In the genomic region with DNA sequence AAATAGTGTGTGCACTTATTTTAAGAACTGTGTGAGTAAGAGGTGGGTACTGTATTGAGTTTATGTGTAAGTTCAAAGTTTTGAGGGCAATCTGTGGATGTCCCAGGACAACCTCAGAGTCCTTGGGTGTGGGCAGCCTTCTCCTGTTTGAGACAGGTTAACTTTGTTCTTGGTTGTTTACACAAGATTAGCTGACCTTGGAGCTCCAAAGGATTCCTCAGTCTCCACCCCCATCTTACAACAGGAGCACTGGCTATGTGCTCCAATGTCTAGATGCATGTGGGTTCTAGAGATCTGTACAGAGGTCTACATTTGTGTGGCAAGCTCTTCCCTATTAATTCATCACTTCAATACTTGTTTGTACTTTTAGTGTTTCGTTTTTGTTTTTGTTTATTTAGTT, we compare ENCODE assay signal across 34 mouse cellular contexts. TPM values are rescaled to one million over a fixed set of nuclear protein-coding genes. Genes with fewer than 3 reads are reported as not detected.
DNase-seq lines count a peak whose midpoint lies in the region; ATAC-seq and TF ChIP-seq lines count a peak whose summit lies in the region.
"Had no signal": no experiment of that assay in that cellular context is flagged by ENCODE, and none has a peak within 500 bp of the region (broad histone marks: within the 10 kb centered on the region; RNA-seq: fewer than 3 reads in every experiment).

No protein-coding gene starts in this region.

- peak; percentile 7 for DNase-seq in liver, adult 2 months (ENCODE audit: extremely low read depth, low read depth, low spot score)
- DNase-seq in liver, postnatal 0 days = no peak
- DNase-seq in intestine, embryonic 14.5 days (ENCODE audit: low spot score) = no peak
- DNase-seq in stomach, postnatal 0 days (ENCODE audit: low spot score) = peak; percentile 17
- no peak for DNase-seq in midbrain, embryonic 14.5 days
- DNase-seq in cerebellum, postnatal 14 days = no peak
- no peak for DNase-seq in retina, embryonic 14.5 days (ENCODE audit: low spot score)
- DNase-seq: adrenal gland, adult 2 months; adrenal gland, postnatal 14 days; B cell, adult 2 months; cerebellum, adult 11 months; cerebellum, adult 8-10 months; cerebellum, postnatal 25 days; forebrain, postnatal 0 days; gastrocnemius, adult 2 months; gastrocnemius, postnatal 25 days; heart, adult 18-20 months; heart, postnatal 14 days; heart, postnatal 4 days had no signal

- no peaks in the 10 kb centered on the region for H3K9me3 ChIP-seq in liver, postnatal 0 days (ENCODE audit: low read length)
- no peaks in the 10 kb centered on the region for H3K9me3 ChIP-seq in intestine, embryonic 14.5 days (ENCODE audit: control insufficient read depth, low read length)
- no peaks in the 10 kb centered on the region for H3K9me3 ChIP-seq in intestine, postnatal 0 days (ENCODE audit: control insufficient read depth)
- H3K9me3 ChIP-seq in stomach, postnatal 0 days (ENCODE audit: control insufficient read depth, low read length) = no peaks in the 10 kb centered on the region
- H3K9me3 ChIP-seq in midbrain, embryonic 14.5 days (ENCODE audit: control insufficient read depth, low read length) = no peaks in the 10 kb centered on the region
- H3K9me3 ChIP-seq: embryonic facial prominence, embryonic 12.5 days; embryonic facial prominence, embryonic 15.5 days; heart, embryonic 12.5 days; heart, embryonic 15.5 days had no signal

- no peak overlapping the region for H3K9ac ChIP-seq in liver, adult 2 months (ENCODE audit: low read depth, low read length)
- no peak overlapping the region for H3K9ac ChIP-seq in liver, postnatal 0 days (replicated peaks)
- H3K9ac ChIP-seq in intestine, embryonic 14.5 days (ENCODE audit: low read length) = no peak overlapping the region
- H3K9ac ChIP-seq in intestine, postnatal 0 days (ENCODE audit: low read depth, low read length) = no peak overlapping the region
- H3K9ac ChIP-seq in stomach, postnatal 0 days (ENCODE audit: low read length) = no peak overlapping the region
- H3K9ac ChIP-seq in midbrain, embryonic 14.5 days (replicated peaks; ENCODE audit: low read length) = no peak overlapping the region
- H3K9ac ChIP-seq: embryonic facial prominence, embryonic 12.5 days; embryonic facial prominence, embryonic 15.5 days; forebrain, postnatal 0 days; heart, embryonic 12.5 days; heart, embryonic 15.5 days; hindbrain, embryonic 14.5 days had no signal

- H3K27me3 ChIP-seq in liver, adult 2 months (ENCODE audit: control insufficient read depth, insufficient read depth, low read length) = no peaks in the 10 kb centered on the region
- no peaks in the 10 kb centered on the region for H3K27me3 ChIP-seq in liver, postnatal 0 days (ENCODE audit: insufficient read depth, low read length)
- no peaks in the 10 kb centered on the region for H3K27me3 ChIP-seq in intestine, embryonic 14.5 days (replicated peaks; ENCODE audit: control insufficient read depth, insufficient read depth, low read length)
- H3K27me3 ChIP-seq in intestine, postnatal 0 days (replicated peaks; ENCODE audit: control insufficient read depth, insufficient read depth, low read length) = no peaks in the 10 kb centered on the region
- no peaks in the 10 kb centered on the region for H3K27me3 ChIP-seq in stomach, postnatal 0 days (ENCODE audit: control insufficient read depth, insufficient read depth, low read length)
- H3K27me3 ChIP-seq in midbrain, embryonic 14.5 days (ENCODE audit: control insufficient read depth, insufficient read depth, low read length) = no peaks in the 10 kb centered on the region
- H3K27me3 ChIP-seq: CH12.LX; embryonic facial prominence, embryonic 12.5 days; embryonic facial prominence, embryonic 15.5 days; heart, embryonic 12.5 days; heart, embryonic 15.5 days had no signal

- no peak for TF ChIP-seq CTCF in liver, adult 2 months (IDR thresholded peaks at IDR 0.05; ENCODE audit: low read depth, low read length)
- TF ChIP-seq CTCF in liver, postnatal 0 days (IDR thresholded peaks at IDR 0.05; ENCODE audit: low read depth) = no peak
- TF ChIP-seq CTCF in intestine, postnatal 0 days (IDR thresholded peaks at IDR 0.05; ENCODE audit: low read depth) = no peak
- no peak for TF ChIP-seq CTCF in stomach, postnatal 0 days (IDR thresholded peaks at IDR 0.05; ENCODE audit: low read depth)

- no peaks in the 10 kb centered on the region for H3K36me3 ChIP-seq in liver, adult 2 months (ENCODE audit: control insufficient read depth, insufficient read depth, low read length)
- H3K36me3 ChIP-seq in liver, postnatal 0 days (replicated peaks; ENCODE audit: insufficient read depth, low read length) = no peaks in the 10 kb centered on the region
- no peaks in the 10 kb centered on the region for H3K36me3 ChIP-seq in intestine, embryonic 14.5 days (ENCODE audit: control insufficient read depth, insufficient read depth, low read length)
- H3K36me3 ChIP-seq in intestine, postnatal 0 days (ENCODE audit: control insufficient read depth, insufficient read depth) = no peaks in the 10 kb centered on the region
- no peaks in the 10 kb centered on the region for H3K36me3 ChIP-seq in stomach, postnatal 0 days (ENCODE audit: control insufficient read depth, insufficient read depth, low read length)
- H3K36me3 ChIP-seq in midbrain, embryonic 14.5 days (ENCODE audit: control insufficient read depth, insufficient read depth, low read length) = no peaks in the 10 kb centered on the region
- H3K36me3 ChIP-seq: embryonic facial prominence, embryonic 12.5 days; embryonic facial prominence, embryonic 15.5 days; heart, embryonic 12.5 days; heart, embryonic 15.5 days had no signal

- H3K4me2 ChIP-seq in liver, postnatal 0 days (ENCODE audit: low read depth, low read length) = no peak overlapping the region
- no peak overlapping the region for H3K4me2 ChIP-seq in intestine, embryonic 14.5 days (ENCODE audit: low read length)
- no peak overlapping the region for H3K4me2 ChIP-seq in intestine, postnatal 0 days (replicated peaks; ENCODE audit: low read depth)
- H3K4me2 ChIP-seq in stomach, postnatal 0 days (replicated peaks; ENCODE audit: low read depth) = no peak overlapping the region
- no peak overlapping the region for H3K4me2 ChIP-seq in midbrain, embryonic 14.5 days (ENCODE audit: low read length)
- H3K4me2 ChIP-seq: embryonic facial prominence, embryonic 12.5 days; embryonic facial prominence, embryonic 15.5 days; heart, embryonic 12.5 days; heart, embryonic 15.5 days; hindbrain, embryonic 14.5 days had no signal

- WGBS in liver, adult 2 months = 24% methylated on average over 1 of the region's 1 CpGs
- WGBS in liver, postnatal 0 days (ENCODE audit: insufficient replicate concordance) = 42% methylated on average over 1 of the region's 1 CpGs
- WGBS in intestine, embryonic 14.5 days = 55% methylated on average over 1 of the region's 1 CpGs
- 34% methylated on average over 1 of the region's 1 CpGs for WGBS in intestine, postnatal 0 days
- WGBS in stomach, postnatal 0 days = 35% methylated on average over 1 of the region's 1 CpGs
- WGBS in midbrain, embryonic 14.5 days = 77% methylated on average over 1 of the region's 1 CpGs

- H3K4me1 ChIP-seq in liver, adult 2 months (ENCODE audit: control insufficient read depth, insufficient read depth, low read length) = no peaks in the 10 kb centered on the region
- no peaks in the 10 kb centered on the region for H3K4me1 ChIP-seq in liver, postnatal 0 days (ENCODE audit: insufficient read depth)
- no peaks in the 10 kb centered on the region; the same call in 1 of the 2 replicates for H3K4me1 ChIP-seq in intestine, embryonic 14.5 days (replicated peaks; ENCODE audit: control insufficient read depth, insufficient read depth, low read length)
- H3K4me1 ChIP-seq in intestine, postnatal 0 days (replicated peaks; ENCODE audit: control insufficient read depth, insufficient read depth, low read length) = no peaks in the 10 kb centered on the region
- no peaks in the 10 kb centered on the region for H3K4me1 ChIP-seq in stomach, postnatal 0 days (replicated peaks; ENCODE audit: control insufficient read depth, insufficient read depth)
- H3K4me1 ChIP-seq in midbrain, embryonic 14.5 days (ENCODE audit: control insufficient read depth, insufficient read depth, low read length) = no peaks in the 10 kb centered on the region
- H3K4me1 ChIP-seq: embryonic facial prominence, embryonic 12.5 days; embryonic facial prominence, embryonic 15.5 days; heart, embryonic 12.5 days; heart, embryonic 15.5 days had no signal

- H3K27ac ChIP-seq in liver, adult 2 months (replicated peaks; ENCODE audit: insufficient read depth, low read depth, low read length) = no peak overlapping the region
- H3K27ac ChIP-seq in liver, postnatal 0 days (ENCODE audit: low read depth) = no peak overlapping the region
- H3K27ac ChIP-seq in intestine, embryonic 14.5 days (ENCODE audit: low read depth) = no peak overlapping the region
- no peak overlapping the region for H3K27ac ChIP-seq in intestine, postnatal 0 days (ENCODE audit: low read depth, low read length)
- H3K27ac ChIP-seq in stomach, postnatal 0 days (replicated peaks) = no peak overlapping the region
- H3K27ac ChIP-seq in midbrain, embryonic 14.5 days (replicated peaks; ENCODE audit: low read depth, low read length) = no peak overlapping the region
- H3K27ac ChIP-seq: embryonic facial prominence, embryonic 12.5 days; embryonic facial prominence, embryonic 15.5 days; gastrocnemius, adult 2 months; heart, embryonic 15.5 days; hindbrain, postnatal 0 days had no signal

- TF ChIP-seq POLR2A in liver, adult 2 months (IDR thresholded peaks at IDR 0.05; ENCODE audit: extremely low read depth, insufficient read depth, low read length) = no peak

- no peak for TF ChIP-seq EP300 in liver, postnatal 0 days (IDR thresholded peaks at IDR 0.05; ENCODE audit: low read depth)
- no peak for TF ChIP-seq EP300 in stomach, postnatal 0 days (optimal IDR thresholded peaks at IDR 0.05)

- no peaks in the 10 kb centered on the region for H3K79me2 ChIP-seq in liver, adult 2 months (ENCODE audit: control insufficient read depth, insufficient read depth, low read length)

- no peak for ATAC-seq in liver, postnatal 0 days
- 0 out of 2 replicates have a peak, but pooled peaks have one; percentile 62 for ATAC-seq in intestine, embryonic 14.5 days (replicated peaks; ENCODE audit: low FRiP score, low TSS enrichment, low read depth)
- ATAC-seq in intestine, postnatal 0 days = peak; percentile 53; the same call in 1 of the 2 replicates
- ATAC-seq in stomach, postnatal 0 days (ENCODE audit: low FRiP score, low TSS enrichment) = peak; percentile 66; the same call in 1 of the 2 replicates
- no peak for ATAC-seq in midbrain, embryonic 14.5 days (ENCODE audit: low FRiP score, low TSS enrichment)
- ATAC-seq: forebrain, embryonic 14.5 days; forebrain, postnatal 0 days; hindbrain, postnatal 0 days had no signal

- no peak overlapping the region for H3K4me3 ChIP-seq in liver, adult 2 months (ENCODE audit: insufficient read depth, low read depth, low read length)
- H3K4me3 ChIP-seq in liver, postnatal 0 days (ENCODE audit: low read depth, low read length) = no peak overlapping the region
- no peak overlapping the region for H3K4me3 ChIP-seq in intestine, embryonic 14.5 days (ENCODE audit: low read depth, low read length)
- no peak overlapping the region for H3K4me3 ChIP-seq in intestine, postnatal 0 days (ENCODE audit: low read depth, low read length)
- no peak overlapping the region for H3K4me3 ChIP-seq in stomach, postnatal 0 days (ENCODE audit: low read depth, low read length)
- H3K4me3 ChIP-seq in midbrain, embryonic 14.5 days (replicated peaks; ENCODE audit: low read depth, low read length) = no peak overlapping the region
- H3K4me3 ChIP-seq: embryonic facial prominence, embryonic 12.5 days; embryonic facial prominence, embryonic 15.5 days; gastrocnemius, adult 2 months; heart, embryonic 12.5 days; heart, embryonic 15.5 days had no signal

RNA-seq across cellular contexts. Expression of a gene that starts 49.0 kb away (rescaled TPM):
- total RNA-seq in liver, adult 2 months (2014; rRNA removed) = not detected in 2 replicates
- not detected in 2 replicates for polyA plus RNA-seq in liver, adult 2 months (2012; rRNA removed)
- polyA plus RNA-seq in liver, postnatal 0 days (2015; fragmentation: Nextera tagmentation; extraction: Ambion mirVana) = not detected in 2 replicates
- polyA plus RNA-seq in intestine, embryonic 14.5 days (2014; fragmentation: Nextera tagmentation; extraction: Ambion mirVana) = not detected in 2 replicates
- not detected in 2 replicates for polyA plus RNA-seq in intestine, postnatal 0 days (2015; fragmentation: Nextera tagmentation; extraction: Ambion mirVana)
- polyA plus RNA-seq in stomach, postnatal 0 days (2015; fragmentation: Nextera tagmentation; extraction: Ambion mirVana) = 0.05 TPM in 1 of 2 replicates, not detected in the other
- polyA plus RNA-seq in midbrain, embryonic 14.5 days (2014; fragmentation: Nextera tagmentation; extraction: Ambion mirVana) = not detected in 2 replicates
- total RNA-seq: adrenal gland, adult 2 months; adrenal gland, postnatal 14 days; adrenal gland, postnatal 4 days; CH12.LX; common myeloid progenitor, adult 5-6 weeks; forebrain, postnatal 0 days; gastrocnemius, adult 2 months; gastrocnemius, postnatal 25 days; heart, adult 18-20 months; heart, postnatal 14 days; heart, postnatal 4 days; hindbrain, postnatal 0 days; MEL had no signal
- polyA plus RNA-seq: adrenal gland, adult 2 months; embryonic facial prominence, embryonic 12.5 days; embryonic facial prominence, embryonic 15.5 days; forebrain, embryonic 11.5 days; forebrain, embryonic 14.5 days; forebrain, postnatal 0 days; frontal cortex, adult 2 months; heart, embryonic 12.5 days; heart, embryonic 15.5 days; hindbrain, embryonic 11.5 days; hindbrain, embryonic 14.5 days; hindbrain, postnatal 0 days had no signal

Comparison
In these comparisons a context has a peak if more than half of its experiments do, and no peak if none do; other contexts are left out.
1. DNase-seq: peak in liver, adult 2 months (single experiment) and stomach, postnatal 0 days (single experiment); none in liver, postnatal 0 days (single experiment), intestine, embryonic 14.5 days (single experiment), midbrain, embryonic 14.5 days (single experiment), cerebellum, postnatal 14 days (0 of 2) and retina, embryonic 14.5 days (single experiment).
2. ATAC-seq: peak in intestine, embryonic 14.5 days (single experiment), intestine, postnatal 0 days (single experiment) and stomach, postnatal 0 days (single experiment); none in liver, postnatal 0 days (single experiment) and midbrain, embryonic 14.5 days (single experiment).